Mouse (Mus musculus) forebrain, embryonic 16.5 days (tissue): ENCODE data around the gene Mark2. TPM values are rescaled to one million over a fixed set of nuclear protein-coding genes. Genes with fewer than 3 reads are reported as not detected.
"Not testable (repeated sequence)": the region's sequence is repeated elsewhere in the genome, so short reads cannot be mapped to it uniquely, and the experiment has no call there.

Experiments used
- ATAC-seq: fragments of 200-750 bp; cut with Nextera tagmentation; 2 replicates; pipeline ENCODE4 v1.8.0; 2017; ENCODE audit warnings: mild to moderate bottlenecking, moderate library complexity
- H3K27ac ChIP-seq: fragments of 300-500 bp; sonication (generic); 2 replicates; pipeline ENCODE4 v1.5.1; 2014; ENCODE audit warnings: low read length, control low read depth
- H3K27me3 ChIP-seq: fragments of 300-500 bp; sonication (generic); replicated peaks from 2 replicates; pipeline ENCODE4 v1.6.1; 2014; ENCODE audit warnings: low read length; ENCODE audit not compliant: control insufficient read depth, insufficient read depth
- H3K36me3 ChIP-seq: fragments of 300-500 bp; sonication (generic); 2 replicates; pipeline ENCODE4 v1.6.1; 2014; ENCODE audit not compliant: control insufficient read depth, insufficient read depth
- H3K4me1 ChIP-seq: fragments of 300-500 bp; sonication (generic); replicated peaks from 2 replicates; pipeline ENCODE4 v1.6.1; 2014; ENCODE audit warnings: low read length; ENCODE audit not compliant: control insufficient read depth, insufficient read depth
- H3K4me2 ChIP-seq: fragments of 300-500 bp; sonication (generic); 2 replicates; pipeline ENCODE4 v1.6.1; 2014; ENCODE audit warnings: mild to moderate bottlenecking, low read length, control low read depth
- H3K4me3 ChIP-seq: fragments of 300-500 bp; sonication (generic); replicated peaks from 2 replicates; pipeline ENCODE4 v1.5.1; 2014; ENCODE audit warnings: mild to moderate bottlenecking, low read length, control low read depth
- H3K9ac ChIP-seq: fragments of 300-500 bp; sonication (generic); replicated peaks from 2 replicates; pipeline ENCODE4 v1.6.1; 2014; ENCODE audit warnings: low read depth, low read length, control low read depth
- H3K9me3 ChIP-seq: fragments of 300-500 bp; sonication (generic); 2 replicates; pipeline ENCODE4 v1.6.1; 2016; ENCODE audit warnings: low read length; ENCODE audit not compliant: control insufficient read depth
- WGBS: fragments of 180-500 bp; shearing (Covaris S2); extraction: QIAGEN DNeasy Blood & Tissue Kit; methylation state at CpG from one replicate; pipeline ENCODE4 v1.1.7; 2014; 5-methylcytosine and 5-hydroxymethylcytosine counted together
- polyA plus RNA-seq: library from polyadenylated mRNA; unstranded; fragments of >200 nt; fragmentation: Nextera tagmentation; extraction: Ambion mirVana; gene quantifications from 2 replicates; pipeline ENCODE4 v1.2.1, GENCODE M21; 2015

Gene Mark2
- polyA plus RNA-seq, 1 experiment from 2014 or later = 43.8 TPM

DNA sequence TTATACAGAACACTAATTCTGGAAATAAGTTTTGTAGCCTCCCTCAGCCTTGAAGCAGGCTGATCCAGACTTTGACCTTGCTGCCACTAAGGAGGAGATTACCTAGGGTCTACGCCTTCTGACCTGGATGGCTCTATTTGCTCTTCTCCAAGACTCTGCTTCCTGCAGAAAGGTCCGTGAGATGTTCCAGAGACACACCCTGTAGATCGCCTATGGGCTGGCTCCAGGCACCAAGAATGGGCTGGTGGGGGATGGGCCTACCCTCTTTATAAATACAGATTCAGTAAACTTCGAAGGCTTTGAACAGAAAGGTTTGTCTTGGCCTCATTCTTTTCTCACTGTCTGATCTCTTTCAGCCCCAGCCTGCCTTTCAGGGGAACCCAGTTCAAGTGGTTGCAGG, 27.8 kb upstream of the Mark2 start:
- not testable (repeated sequence) for H3K4me1 ChIP-seq, H3K9ac ChIP-seq, H3K9me3 ChIP-seq, H3K4me3 ChIP-seq, H3K27ac ChIP-seq, H3K27me3 ChIP-seq, ATAC-seq, H3K4me2 ChIP-seq
- H3K36me3 ChIP-seq = peaks cover 35% of the 10 kb centered on the region
- 89% methylated on average over 4 of the region's 4 CpGs for WGBS

DNA sequence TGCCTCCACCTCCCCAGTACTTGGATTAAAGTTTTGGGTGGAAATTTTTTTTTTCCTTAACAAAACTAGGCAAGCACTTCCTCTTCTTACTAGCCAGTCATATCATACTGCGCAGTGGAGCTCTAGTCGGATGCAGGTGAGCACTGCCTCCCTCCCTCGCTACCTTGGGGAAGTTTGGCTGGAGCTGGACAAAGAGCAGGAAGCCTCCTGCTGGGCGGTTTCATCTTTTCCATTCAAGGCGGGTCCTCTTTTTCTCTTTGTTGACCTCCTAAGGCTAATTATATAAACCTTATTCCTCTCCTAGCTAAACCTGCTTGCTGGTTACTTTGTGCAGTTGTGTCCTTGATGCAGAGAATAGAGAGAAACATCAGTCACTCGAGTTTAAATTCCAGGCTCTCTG, 12.0 kb upstream of the Mark2 start:
- no peak for ATAC-seq
- Histone ChIP-seq H3K36me3 (peaks cover 2% of the 10 kb centered on the region; the same call in 1 of the 2 replicates), H3K27me3 (no peaks in the 10 kb centered on the region), H3K9ac (no peak overlapping the region), H3K4me1 (no peaks in the 10 kb centered on the region), H3K27ac (no peak overlapping the region), H3K4me3 (no peak overlapping the region), H3K9me3 (no peaks in the 10 kb centered on the region), H3K4me2 (no peak overlapping the region)
- WGBS = 35% methylated on average over 6 of the region's 6 CpGs

- Histone ChIP-seq H3K27ac (no peak overlapping the region), H3K9ac (no peak overlapping the region), H3K36me3 (peaks cover 2% of the 10 kb centered on the region; the same call in 1 of the 2 replicates), H3K4me2 (no peak overlapping the region), H3K4me3 (no peak overlapping the region), H3K4me1 (no peaks in the 10 kb centered on the region), H3K27me3 (no peaks in the 10 kb centered on the region), H3K9me3 (no peaks in the 10 kb centered on the region)
- WGBS = 64% methylated on average over 11 of the region's 11 CpGs
- ATAC-seq = no peak
These were observed 11.3 kb upstream of the Mark2 start for GRCm38 (mm10) chr19:7352809-7353495.

- no peak overlapping the region for H3K4me2 ChIP-seq
- no peak overlapping the region for H3K27ac ChIP-seq
- H3K9ac ChIP-seq = no peak overlapping the region
- ATAC-seq = no peak
- WGBS = 38% methylated on average over 1 of the region's 1 CpGs
- H3K4me3 ChIP-seq = no peak overlapping the region
- no peaks in the 10 kb centered on the region for H3K9me3 ChIP-seq
- H3K4me1 ChIP-seq = no peaks in the 10 kb centered on the region; the same call in 1 of the 2 replicates
- H3K27me3 ChIP-seq = no peaks in the 10 kb centered on the region
- H3K36me3 ChIP-seq = no peaks in the 10 kb centered on the region
These were observed 8.3 kb upstream of the Mark2 start for GRCm38 (mm10) chr19:7349993-7350392.

DNA sequence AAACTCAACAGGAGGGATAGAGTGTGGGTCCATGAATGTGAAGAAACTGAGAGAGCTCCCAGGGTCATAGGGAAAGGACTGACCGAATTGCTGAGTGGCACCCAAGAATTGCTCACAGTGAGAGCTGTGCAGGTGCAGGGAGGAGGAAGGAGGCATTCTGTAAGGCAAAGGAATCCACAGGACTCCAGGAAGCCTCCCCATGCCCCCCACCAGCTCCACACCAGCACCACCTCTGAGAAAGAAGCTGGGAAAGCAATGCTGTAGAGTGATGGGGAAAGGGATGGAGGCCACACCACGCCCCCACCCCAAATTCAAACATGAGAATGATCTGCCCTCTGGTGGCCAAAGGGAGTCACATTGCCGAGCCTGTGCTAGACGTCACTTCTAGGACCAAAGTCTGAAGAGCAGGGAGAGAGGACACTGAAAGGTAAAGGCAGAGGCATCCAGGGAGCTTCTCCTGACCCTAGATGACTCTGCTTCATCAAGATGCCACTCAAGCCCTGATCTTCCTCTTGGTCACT, 3.6 kb upstream of the Mark2 start:
- no peaks in the 10 kb centered on the region for H3K27me3 ChIP-seq
- H3K4me3 ChIP-seq = no peak overlapping the region
- H3K36me3 ChIP-seq = no peaks in the 10 kb centered on the region
- no peak overlapping the region for H3K4me2 ChIP-seq
- H3K9me3 ChIP-seq = no peaks in the 10 kb centered on the region
- no peak for ATAC-seq
- H3K27ac ChIP-seq = no peak overlapping the region
- WGBS = 13% methylated on average over 4 of the region's 4 CpGs
- 0 out of 2 replicates have a peak overlapping the region, but pooled peaks have one; percentile 22 for H3K9ac ChIP-seq
- H3K4me1 ChIP-seq = peaks cover 3% of the 10 kb centered on the region

DNA sequence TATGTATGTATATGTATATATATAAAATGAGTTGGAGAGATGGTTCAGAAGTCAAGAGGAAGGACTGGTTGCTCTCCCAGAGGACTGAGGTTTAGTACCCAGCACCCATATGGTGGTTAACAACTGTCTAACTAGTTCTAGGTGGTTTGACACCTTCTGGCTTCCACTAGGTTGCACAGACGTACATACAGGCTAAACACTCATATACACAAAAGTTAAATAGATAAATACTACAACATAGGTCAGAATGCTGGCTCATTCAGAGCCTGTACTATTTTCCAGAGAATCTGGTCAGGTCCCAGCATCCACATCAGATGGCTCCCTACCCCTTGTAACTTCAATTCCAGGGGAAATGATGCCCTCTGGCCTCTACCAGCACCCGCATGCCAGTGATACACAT, 986 bp upstream of the Mark2 start:
- WGBS = 71% methylated on average over 2 of the region's 2 CpGs
- Histone ChIP-seq H3K4me3 (no peak overlapping the region), H3K9ac (no peak overlapping the region)

DNA sequence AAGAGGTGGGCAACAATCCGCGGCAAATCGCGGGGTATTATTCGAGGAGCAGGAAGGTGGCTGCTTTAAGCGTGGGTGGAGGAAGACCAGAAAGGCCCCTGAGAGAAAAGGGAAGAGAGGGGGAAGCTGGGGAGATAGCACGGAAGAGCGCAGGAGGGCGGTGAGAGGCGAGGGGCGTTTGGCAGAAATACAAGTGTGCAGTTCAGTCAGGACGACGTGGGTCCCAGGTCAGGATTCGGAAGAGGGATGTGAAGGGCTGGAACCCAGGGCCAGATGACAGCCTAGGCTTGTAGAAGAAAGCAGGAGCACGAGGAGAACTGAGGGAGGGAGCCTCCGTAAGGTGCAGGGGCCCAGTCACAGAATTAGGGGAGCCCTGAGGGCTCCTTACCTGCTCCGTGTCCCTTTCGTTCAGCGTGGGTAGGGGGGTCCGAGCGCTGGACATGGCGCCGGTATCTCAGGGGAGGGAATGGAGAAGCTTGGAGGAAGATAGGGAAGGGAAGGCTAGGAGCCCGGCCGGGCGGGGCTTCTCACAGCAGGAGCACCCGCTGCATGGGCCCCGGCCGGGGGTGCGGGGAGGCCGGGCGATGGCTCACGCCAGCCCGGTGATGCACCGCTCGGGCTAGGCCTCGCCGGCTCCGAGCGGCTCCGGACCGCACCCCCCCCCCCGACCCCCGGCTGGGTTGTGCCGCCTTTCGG, 732 bp downstream of the Mark2 start:
- Histone ChIP-seq H3K27me3 (no peaks in the 10 kb centered on the region), H3K9ac (peak overlapping the region; percentile 92), H3K4me1 (peaks cover 34% of the 10 kb centered on the region), H3K27ac (peak overlapping the region; percentile 88), H3K4me3 (peak overlapping the region; percentile 89), H3K4me2 (peak overlapping the region; percentile 98), H3K36me3 (no peaks in the 10 kb centered on the region), H3K9me3 (no peaks in the 10 kb centered on the region)
- WGBS = under 1% methylated on average over 32 of the region's 46 CpGs
- ATAC-seq = peak; percentile 74

More for the DNA sequence above, 986 bp upstream of the Mark2 start:
- peaks cover 27% of the 10 kb centered on the region for H3K4me1 ChIP-seq
- H3K4me2 ChIP-seq = no peak overlapping the region
- no peak for ATAC-seq
- no peaks in the 10 kb centered on the region for H3K36me3 ChIP-seq
- no peaks in the 10 kb centered on the region for H3K9me3 ChIP-seq
- H3K27me3 ChIP-seq = no peaks in the 10 kb centered on the region
- no peak overlapping the region for H3K27ac ChIP-seq

DNA sequence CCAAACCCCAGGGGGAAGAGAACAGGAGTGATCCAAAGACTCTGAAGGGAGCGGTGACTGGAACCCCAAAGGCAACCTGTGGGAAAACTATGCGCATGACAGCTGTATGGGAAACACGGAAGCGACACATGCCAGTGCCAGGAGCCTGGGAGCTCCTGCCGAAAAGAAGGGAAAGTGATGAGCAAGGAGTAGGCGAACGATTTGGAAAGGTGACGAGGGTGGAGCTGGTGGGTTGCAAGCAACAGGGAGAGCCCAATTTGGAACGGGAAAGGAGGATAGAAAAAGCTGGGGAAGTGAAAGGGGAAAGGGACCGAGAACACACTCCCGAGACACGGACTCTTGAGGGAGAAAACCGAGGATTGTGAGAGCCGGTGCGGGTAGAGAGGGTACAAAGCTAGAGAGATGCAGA, 1.3 kb downstream of the Mark2 start:
- ATAC-seq = no peak
- Histone ChIP-seq H3K27ac (no peak overlapping the region; the same call in 1 of the 2 replicates), H3K9ac (peak overlapping the region; percentile 92), H3K4me1 (peaks cover 35% of the 10 kb centered on the region), H3K27me3 (no peaks in the 10 kb centered on the region), H3K36me3 (no peaks in the 10 kb centered on the region), H3K4me3 (peak overlapping the region; percentile 89), H3K4me2 (peak overlapping the region; percentile 98), H3K9me3 (no peaks in the 10 kb centered on the region)
- 1% methylated on average over 15 of the region's 15 CpGs for WGBS

DNA sequence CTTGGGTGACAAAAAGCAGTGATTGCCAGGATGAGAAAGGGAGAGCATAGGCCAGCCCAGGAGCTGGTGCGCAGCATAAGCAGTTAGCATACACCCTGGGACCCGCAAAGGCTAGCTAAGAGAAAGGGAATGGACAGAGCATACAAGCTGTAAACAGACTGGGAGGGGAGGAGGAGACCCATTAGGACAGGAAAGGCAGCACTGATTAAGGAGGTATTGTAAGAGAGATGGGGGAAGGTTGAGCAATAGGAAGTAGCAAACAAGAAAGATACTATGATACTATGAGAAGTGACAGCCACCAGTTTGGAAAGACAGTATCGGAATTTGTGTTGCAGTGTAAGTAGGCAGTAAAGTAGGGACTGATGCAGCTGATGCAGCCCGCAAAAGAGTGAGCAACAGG, 1.8 kb downstream of the Mark2 start:
- no peak for ATAC-seq
- H3K9ac ChIP-seq = peak overlapping the region; percentile 92
- peaks cover 35% of the 10 kb centered on the region for H3K4me1 ChIP-seq
- H3K27ac ChIP-seq = no peak overlapping the region
- H3K4me3 ChIP-seq = peak overlapping the region; percentile 89
- H3K36me3 ChIP-seq = no peaks in the 10 kb centered on the region
- H3K27me3 ChIP-seq = no peaks in the 10 kb centered on the region
- peak overlapping the region; percentile 98 for H3K4me2 ChIP-seq
- 44% methylated on average over 4 of the region's 4 CpGs for WGBS
- H3K9me3 ChIP-seq = no peaks in the 10 kb centered on the region
